Mouse (Mus musculus): ENCODE data around the gene Zfp975. TPM values are rescaled to one million over a fixed set of nuclear protein-coding genes. Genes with fewer than 3 reads are reported as not detected.
"Not testable (repeated sequence)": the region's sequence is repeated elsewhere in the genome, so short reads cannot be mapped to it uniquely, and the experiment has no call there.

Zfp975 gene
- 1 to 10 TPM; 4.0 to 4.2 TPM for total RNA-seq (2021)
- long read RNA-seq, experiment 1, partial matches to known transcripts: 0 of 4 reads
- long read RNA-seq, experiment 1, other reads (novel, unspliced or antisense): 2 of 4 reads
- long read RNA-seq, experiment 2, partial matches to known transcripts: 0 of 3 reads
- long read RNA-seq, experiment 2, other reads (novel, unspliced or antisense): 1 of 3 reads

DNA sequence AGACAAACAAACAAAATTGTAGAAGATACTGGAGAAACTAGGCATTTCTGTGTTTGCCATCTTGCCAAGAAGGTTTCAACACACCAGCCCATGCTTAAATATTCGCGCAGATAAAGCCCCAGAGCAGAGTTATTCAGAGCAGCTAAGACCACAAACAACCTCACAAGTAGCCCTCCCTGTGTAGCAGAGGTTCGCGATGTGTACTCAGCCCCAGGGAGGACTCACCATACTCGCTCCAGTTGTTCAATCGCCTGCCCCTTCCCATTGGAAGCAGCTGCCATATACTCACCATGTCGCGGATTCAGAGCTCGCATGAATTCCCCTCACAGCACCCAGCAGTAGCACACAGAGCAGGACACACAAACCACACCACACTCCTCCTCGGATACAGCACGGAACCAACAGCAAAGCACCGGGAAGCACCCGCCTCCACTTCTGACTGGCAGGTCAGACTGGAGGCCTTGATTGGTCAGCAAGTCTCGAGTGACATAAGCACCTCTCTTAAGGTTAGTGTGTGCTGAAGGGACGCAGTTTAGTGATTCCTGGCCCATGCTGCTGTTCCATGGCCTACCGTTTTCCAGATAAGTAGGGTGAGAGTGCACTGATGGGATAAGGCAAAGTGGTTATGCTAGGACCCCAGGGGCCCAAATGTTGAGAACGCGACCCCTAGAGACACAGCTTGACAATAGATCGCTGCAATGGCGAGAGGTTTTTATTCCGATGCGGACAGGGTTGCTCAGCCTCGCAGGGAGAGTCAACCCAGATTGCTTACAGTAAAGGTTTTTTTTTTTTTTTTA is at the start of gene Zfp975:
TSS of gene Zfp975 (minus strand) at position 381 of the 797 bp plus-strand sequence.
- peak; percentile 90 to 92 for DNase-seq

DNA sequence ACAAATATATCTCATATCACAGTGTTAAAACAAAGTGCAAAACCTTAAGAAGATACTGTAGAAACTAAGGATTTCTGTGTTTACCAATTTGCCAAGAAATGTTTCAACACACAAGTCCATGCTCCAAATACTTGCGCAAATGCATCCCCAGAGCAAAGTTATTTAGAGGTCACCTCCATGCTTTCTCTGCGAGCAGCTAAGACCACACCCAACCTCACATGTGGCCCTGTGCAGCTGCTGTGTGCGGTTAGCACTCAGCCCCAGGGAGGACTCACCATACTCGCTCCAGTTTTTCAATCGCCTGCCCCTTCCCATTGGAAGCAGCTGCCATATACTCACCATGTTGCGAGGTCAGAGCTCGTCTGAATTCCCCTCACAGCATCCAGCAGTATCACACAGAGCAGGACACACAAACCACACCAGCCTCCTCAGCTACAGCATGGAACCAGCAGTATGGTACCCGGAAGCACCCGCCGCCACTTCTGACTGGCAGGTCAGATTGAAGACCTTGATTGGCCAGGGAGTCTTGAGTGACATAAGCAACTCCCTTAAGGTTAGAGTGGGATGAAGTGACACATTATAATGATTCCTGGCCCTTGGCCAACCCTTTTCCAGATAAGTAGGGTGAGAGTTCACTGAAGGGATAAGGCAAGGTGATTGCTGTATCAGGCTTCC is 46.1 kb upstream of the Zfp975 start:
- no peak for DNase-seq

DNA sequence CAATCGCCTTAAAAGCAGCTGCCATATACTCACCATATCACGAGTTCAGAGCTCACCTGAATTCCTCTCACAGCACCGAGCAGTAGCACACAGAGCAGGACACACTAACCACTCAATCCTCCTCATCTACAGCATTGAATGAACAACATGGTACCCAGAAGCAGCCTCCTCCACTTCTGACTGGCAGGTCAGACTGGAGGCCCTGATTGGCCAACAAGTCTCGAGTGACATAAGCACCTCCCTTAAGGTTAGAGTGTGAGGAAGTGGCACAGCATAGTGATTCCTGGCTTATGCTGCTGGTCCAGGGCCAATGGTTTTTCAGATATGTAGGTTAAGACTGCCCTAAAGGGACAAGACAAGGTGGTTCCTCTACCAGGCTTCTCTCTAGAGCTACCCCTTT is 34.4 kb upstream of the Zfp975 start, which contains the start of gene Gm17067:
TSS of gene Gm17067 (minus strand) at position 101 of the 400 bp plus-strand sequence.
- not testable (repeated sequence) for DNase-seq

DNA sequence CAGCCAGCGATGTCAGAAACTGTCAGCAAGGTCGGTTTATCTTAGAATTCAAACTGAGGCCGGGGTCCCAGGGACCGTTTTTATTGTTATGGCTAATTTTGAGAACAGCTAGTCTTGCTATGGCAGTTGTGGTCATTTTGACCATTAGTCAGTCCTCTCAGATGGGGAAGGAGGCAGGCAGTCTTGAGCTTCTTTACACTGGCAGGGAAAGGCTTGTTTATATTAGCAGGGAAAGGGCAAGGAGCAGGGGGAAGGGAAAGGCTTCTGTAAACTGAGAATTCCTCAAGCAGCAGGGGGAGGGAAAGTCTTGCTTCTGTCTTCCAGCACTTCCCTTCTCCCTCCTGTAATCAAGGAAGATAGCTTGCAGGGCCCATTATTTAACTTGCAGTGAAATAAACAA is 709 bp upstream of the Zfp975 start:
- DNase-seq: peak in 1 of 2 experiments; percentile 0

DNA sequence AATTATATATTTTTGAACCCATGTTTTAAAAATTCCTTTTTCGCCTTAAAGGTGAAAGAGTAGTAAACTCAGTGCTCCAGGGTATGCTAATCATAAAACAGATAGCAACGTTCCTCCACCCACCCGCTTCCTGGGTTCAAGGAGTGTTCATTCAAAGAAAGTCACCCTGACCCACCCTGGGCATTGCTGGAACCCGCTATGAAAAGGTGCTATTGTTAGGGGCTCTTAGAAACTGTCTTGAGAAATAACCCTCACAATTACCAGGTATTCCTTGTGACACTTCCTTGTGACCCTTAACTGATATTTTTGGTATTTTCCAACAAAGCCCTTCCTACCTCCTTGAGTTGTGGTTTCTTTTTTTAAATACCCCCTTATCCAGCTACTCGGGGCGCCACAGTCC is 12.5 kb downstream of the Zfp975 start:
- not testable (repeated sequence) for DNase-seq

DNA sequence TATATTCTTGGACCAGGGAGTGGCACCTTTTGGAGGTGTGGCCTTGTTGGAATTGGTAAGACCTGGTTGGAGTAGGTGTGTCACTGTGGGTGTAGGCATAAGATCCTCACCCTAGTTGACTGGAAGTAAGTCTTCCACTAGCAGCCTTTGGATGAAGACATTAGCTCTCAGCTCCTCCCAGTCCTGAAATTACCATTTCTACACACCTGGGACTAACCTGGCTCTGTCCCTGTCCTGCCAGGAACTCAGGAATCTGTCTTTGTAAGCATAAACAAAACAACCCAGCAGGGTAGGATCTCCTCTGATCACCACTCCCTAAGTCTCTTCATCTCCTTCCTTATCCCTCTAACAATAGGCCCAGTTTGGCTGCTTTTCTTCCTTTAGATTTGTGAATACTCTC is 12.9 kb downstream of the Zfp975 start:
- DNase-seq: not testable (repeated sequence)

DNA sequence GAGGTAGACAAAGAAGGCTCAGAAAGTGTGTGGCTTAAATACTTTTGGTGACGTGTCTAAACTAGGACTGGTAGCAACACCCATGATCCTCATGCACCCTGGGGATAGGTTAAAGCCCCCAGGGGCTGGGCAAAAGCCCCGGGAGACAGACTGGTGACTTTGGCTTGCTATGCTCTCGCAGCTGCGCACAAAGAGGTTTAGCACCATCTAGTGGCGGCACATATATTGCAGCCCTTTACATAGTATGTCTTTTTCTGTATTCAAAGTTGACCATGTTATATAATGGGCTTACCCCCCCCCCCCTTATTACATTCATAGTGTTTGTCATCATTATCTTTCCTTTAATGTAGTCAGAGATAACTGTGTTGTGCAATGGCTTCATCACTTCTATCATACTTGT is 32.4 kb downstream of the Zfp975 start:
- DNase-seq: not testable (repeated sequence)

DNA sequence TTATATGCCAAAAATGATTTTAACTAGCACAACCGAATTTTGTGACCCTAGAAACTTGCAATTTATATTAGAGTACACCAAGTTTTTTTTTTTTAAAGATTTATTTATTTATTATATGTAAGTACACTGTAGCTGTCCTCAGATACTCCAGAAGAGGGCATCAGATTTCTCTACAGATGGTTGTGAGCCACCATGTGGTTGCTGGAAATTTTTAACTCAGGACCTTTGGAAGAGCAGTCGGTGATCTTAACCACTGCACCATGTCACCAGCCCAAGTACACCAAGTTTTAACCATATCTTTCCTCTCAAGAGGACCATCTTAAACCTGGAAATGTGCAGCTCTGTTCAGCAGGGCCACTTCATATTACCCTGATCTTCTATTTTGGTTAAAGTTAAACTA is 37.3 kb downstream of the Zfp975 start:
- DNase-seq: not testable (repeated sequence)

DNA sequence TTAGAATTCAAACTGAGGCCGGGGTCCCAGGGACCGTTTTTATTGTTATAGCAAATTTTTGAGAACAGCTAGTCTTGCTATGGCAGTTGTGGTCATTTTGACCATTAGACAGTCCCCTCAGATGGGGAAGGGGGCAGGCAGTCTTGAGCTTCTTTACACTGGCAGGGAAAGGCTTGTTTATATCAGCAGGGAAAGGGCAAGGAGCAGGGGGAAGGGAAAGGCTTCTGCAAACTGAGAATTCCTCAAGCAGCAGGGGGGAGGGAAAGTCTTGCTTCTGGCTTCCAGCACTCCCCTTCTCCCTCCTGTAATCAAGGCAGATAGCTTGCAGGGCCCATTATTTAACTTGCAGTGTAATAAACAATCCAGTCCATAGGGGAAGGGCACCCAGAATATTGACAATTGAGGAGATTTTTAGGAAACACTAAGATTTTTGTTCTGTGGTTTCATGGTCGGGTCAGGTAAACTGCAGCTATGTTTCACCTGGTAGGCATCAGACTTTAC is 49.4 kb downstream of the Zfp975 start:
- DNase-seq: peak in 1 of 2 experiments; percentile 22

DNA sequence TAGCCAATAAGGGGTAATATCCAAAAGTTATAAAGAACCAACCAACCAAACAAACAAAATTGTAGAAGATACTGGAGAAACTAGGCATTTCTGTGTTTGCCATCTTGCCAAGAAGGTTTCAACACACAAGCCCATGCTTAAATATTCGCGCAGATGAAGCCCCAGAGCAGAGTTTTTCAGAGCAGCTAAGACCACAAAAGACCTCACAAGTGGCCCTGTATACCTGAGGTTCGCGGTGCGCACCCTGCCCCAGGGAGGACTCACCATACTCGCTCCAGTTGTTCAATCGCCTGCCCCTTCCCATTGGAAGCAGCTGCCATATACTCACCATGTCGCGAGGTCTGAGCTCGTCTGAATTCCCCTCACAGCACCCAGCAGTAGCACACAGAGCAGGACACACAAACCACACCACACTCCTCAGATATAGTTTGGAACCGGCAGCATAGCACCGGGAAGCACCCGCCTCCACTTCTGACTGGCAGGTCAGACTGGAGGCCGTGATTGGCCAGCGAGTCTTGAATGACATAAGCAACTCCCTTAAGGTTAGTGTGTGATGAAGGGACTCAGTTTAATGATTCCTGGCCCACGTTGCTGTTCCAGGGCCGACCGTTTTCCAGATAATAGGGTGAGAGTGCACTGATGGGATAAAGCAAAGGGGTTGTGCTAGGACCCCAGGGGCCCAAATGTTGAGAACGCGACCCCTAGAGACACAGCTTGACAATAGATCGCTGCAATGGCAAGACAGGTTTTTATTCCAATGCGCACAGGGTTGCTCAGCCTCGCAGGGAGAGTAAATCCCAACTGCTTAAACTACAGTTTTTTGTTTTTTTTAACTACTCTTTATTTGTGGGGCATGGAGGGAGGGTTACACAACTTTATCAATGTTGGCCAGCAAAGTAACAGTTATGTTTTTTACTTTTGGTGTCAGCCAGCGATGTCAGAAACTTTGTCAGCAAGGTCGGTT is 50.1 kb downstream of the Zfp975 start, which contains the start of gene Zfp976:
TSS of gene Zfp976 (minus strand) at position 437 of the 964 bp plus-strand sequence.
- peak; percentile 81 to 83 for DNase-seq

DNA sequence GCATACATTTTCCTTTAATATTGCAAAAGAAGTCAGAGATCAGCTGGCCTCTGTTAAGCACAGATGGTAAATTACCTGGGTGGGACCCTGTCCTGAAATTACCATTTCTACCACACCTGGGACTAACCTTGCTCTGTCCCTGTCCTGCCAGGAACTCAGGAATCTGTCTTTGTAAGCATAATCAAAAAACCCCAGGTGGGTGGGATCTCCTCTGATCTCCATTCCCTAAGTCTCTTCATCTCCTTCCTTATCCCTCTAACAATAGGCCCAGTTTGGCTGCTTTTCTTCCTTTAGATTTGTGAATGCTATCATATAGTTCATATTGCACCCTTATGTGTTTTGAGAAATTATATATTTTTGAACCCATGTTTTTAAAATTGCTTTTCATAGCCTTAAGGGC is 61.5 kb downstream of the Zfp975 start:
- DNase-seq: not testable (repeated sequence)

Other genes with a start within 250 kb of the Zfp975 start
- not detected for gene 4933421I07Rik, start 244.6 kb downstream of the Zfp975 start, total RNA-seq (2021)
- gene Zfp141, start 187.0 kb downstream of the Zfp975 start, total RNA-seq (2021): 1 to 10 TPM; 3.7 TPM
- not detected for gene Gm21028, start 114.2 kb downstream of the Zfp975 start, total RNA-seq (2021)
- 1 to 10 TPM in 1 of 2 experiments, under 1 TPM in 1; 0.72 to 1.1 TPM for gene Zfp977, start 100.2 kb downstream of the Zfp975 start, total RNA-seq (2021)
- gene Zfp976, start 50.2 kb downstream of the Zfp975 start, total RNA-seq (2021): 1 to 10 TPM; 2.3 to 2.8 TPM
- not detected for gene Gm17067, start 34.3 kb upstream of the Zfp975 start, total RNA-seq (2021)
- gene Vmn2r62, start 100.8 kb upstream of the Zfp975 start, total RNA-seq (2021): not detected
- under 1 TPM; 0.07 to 0.13 TPM for gene Gm2381, start 174.5 kb upstream of the Zfp975 start, total RNA-seq (2021)
- gene Vmn2r63, start 241.1 kb upstream of the Zfp975 start, total RNA-seq (2021): not detected